In the genomic region with DNA sequence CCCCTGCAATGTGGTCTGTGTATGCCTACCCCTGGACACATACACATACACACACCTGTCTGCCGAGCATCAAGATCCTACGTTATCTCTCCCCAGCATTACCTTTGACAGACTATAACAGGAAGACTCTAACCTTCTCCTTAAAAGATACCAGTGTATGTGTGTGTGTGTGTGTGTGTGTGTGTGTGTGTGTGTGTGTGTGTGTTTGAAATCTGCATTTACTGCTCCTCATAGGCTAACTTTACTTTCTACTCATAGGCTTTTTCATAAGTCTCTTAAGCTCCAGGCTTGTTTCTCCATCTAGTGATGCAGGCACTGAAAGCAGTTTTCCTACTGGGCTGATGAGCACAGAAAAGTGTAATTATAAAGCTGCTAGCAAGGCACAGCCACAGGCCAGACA, we compare ENCODE assay signal across 14 mouse cellular contexts.
"Had no signal": no experiment of that assay in that cellular context is flagged by ENCODE, and none has a peak within 500 bp of the region (broad histone marks: within the 10 kb centered on the region; RNA-seq: fewer than 3 reads in every experiment).

No protein-coding gene starts in this region.

- H3K4me2 ChIP-seq: limb, embryonic 12.5 days; midbrain, embryonic 11.5 days; midbrain, embryonic 15.5 days; neural tube, embryonic 13.5 days had no signal

- H3K9ac ChIP-seq: limb, embryonic 12.5 days; midbrain, embryonic 15.5 days; neural tube, embryonic 13.5 days had no signal

- H3K27ac ChIP-seq: limb, embryonic 12.5 days; midbrain, embryonic 15.5 days; neural tube, embryonic 13.5 days; stomach, postnatal 0 days had no signal

- DNase-seq: kidney, adult 8-10 months; kidney, postnatal 36 days; layer of hippocampus, adult 9-11 months; lung, adult 18-20 months; lung, postnatal 36 days; retina, postnatal 1 day; right cerebral cortex, postnatal 4 days had no signal

- H3K9me3 ChIP-seq: limb, embryonic 12.5 days; midbrain, embryonic 15.5 days; neural tube, embryonic 13.5 days had no signal

- H3K4me3 ChIP-seq: limb, embryonic 12.5 days; midbrain, embryonic 15.5 days; neural tube, embryonic 13.5 days had no signal

- H3K27me3 ChIP-seq: limb, embryonic 12.5 days; midbrain, embryonic 15.5 days; neural tube, embryonic 13.5 days had no signal

- H3K4me1 ChIP-seq: limb, embryonic 12.5 days; midbrain, embryonic 15.5 days; neural tube, embryonic 13.5 days had no signal

- ATAC-seq: intestine, postnatal 0 days; lung, postnatal 0 days; midbrain, embryonic 15.5 days had no signal

- H3K36me3 ChIP-seq: limb, embryonic 12.5 days; midbrain, embryonic 15.5 days; neural tube, embryonic 13.5 days had no signal
